Mouse (Mus musculus): ENCODE data around the gene Rnf207. TPM values are rescaled to one million over a fixed set of nuclear protein-coding genes. Genes with fewer than 3 reads are reported as not detected.

Gene Rnf207
- total and polyA plus RNA-seq, 3 experiments = 0.51 TPM; not detected in 2

Other genes with a start within 250 kb of the Rnf207 start
- 1.6 and 2.1 TPM in 2 replicates for gene Plekhg5, start 246.5 kb downstream of the Rnf207 start, total RNA-seq (2012; rRNA removed)
- gene Plekhg5, start 246.5 kb downstream of the Rnf207 start, total RNA-seq (2014; rRNA removed) = 0.05 and 0.09 TPM in 2 replicates
- gene Plekhg5, start 246.5 kb downstream of the Rnf207 start, polyA plus RNA-seq (2012; ENCODE audit: insufficient read length, low read depth) = 0.82 and 1.1 TPM in 2 replicates
- gene Tnfrsf25, start 203.1 kb downstream of the Rnf207 start, total RNA-seq (2012; rRNA removed) = 0.38 and 1.5 TPM in 2 replicates
- gene Tnfrsf25, start 203.1 kb downstream of the Rnf207 start, total RNA-seq (2014; rRNA removed) = not detected in 2 replicates
- gene Tnfrsf25, start 203.1 kb downstream of the Rnf207 start, polyA plus RNA-seq (2012; ENCODE audit: insufficient read length, low read depth) = not detected in 2 replicates
- 0.04 and 0.25 TPM in 2 replicates for gene Espn, start 166.6 kb downstream of the Rnf207 start, total RNA-seq (2012; rRNA removed)
- not detected in 2 replicates for gene Espn, start 166.6 kb downstream of the Rnf207 start, total RNA-seq (2014; rRNA removed)
- gene Espn, start 166.6 kb downstream of the Rnf207 start, polyA plus RNA-seq (2012; ENCODE audit: insufficient read length, low read depth) = 0.08 TPM in 1 of 2 replicates, not detected in the other
- gene Hes2, start 160.1 kb downstream of the Rnf207 start, total RNA-seq (2012; rRNA removed) = not detected in 2 replicates
- gene Hes2, start 160.1 kb downstream of the Rnf207 start, total RNA-seq (2014; rRNA removed) = not detected in 2 replicates
- gene Hes2, start 160.1 kb downstream of the Rnf207 start, polyA plus RNA-seq (2012; ENCODE audit: insufficient read length, low read depth) = not detected in 2 replicates
- 55.1 and 61.6 TPM in 2 replicates for gene Acot7, start 140.9 kb downstream of the Rnf207 start, total RNA-seq (2012; rRNA removed)
- 29.0 TPM in 2 replicates for gene Acot7, start 140.9 kb downstream of the Rnf207 start, total RNA-seq (2014; rRNA removed)
- 71.1 and 83.3 TPM in 2 replicates for gene Acot7, start 140.9 kb downstream of the Rnf207 start, polyA plus RNA-seq (2012; ENCODE audit: insufficient read length, low read depth)
- 0.21 and 0.30 TPM in 2 replicates for gene Gpr153, start 44.8 kb downstream of the Rnf207 start, total RNA-seq (2012; rRNA removed)
- gene Gpr153, start 44.8 kb downstream of the Rnf207 start, total RNA-seq (2014; rRNA removed) = 0.61 and 0.70 TPM in 2 replicates
- gene Gpr153, start 44.8 kb downstream of the Rnf207 start, polyA plus RNA-seq (2012; ENCODE audit: insufficient read length, low read depth) = 1.4 and 1.8 TPM in 2 replicates
- 0.13 and 0.21 TPM in 2 replicates for gene Hes3, start 27.3 kb downstream of the Rnf207 start, total RNA-seq (2012; rRNA removed)
- gene Hes3, start 27.3 kb downstream of the Rnf207 start, total RNA-seq (2014; rRNA removed) = not detected in 2 replicates
- gene Hes3, start 27.3 kb downstream of the Rnf207 start, polyA plus RNA-seq (2012; ENCODE audit: insufficient read length, low read depth) = 0.17 TPM in 1 of 2 replicates, not detected in the other
- 21.5 and 27.4 TPM in 2 replicates for gene Icmt, start 21.8 kb downstream of the Rnf207 start, total RNA-seq (2012; rRNA removed)
- gene Icmt, start 21.8 kb downstream of the Rnf207 start, total RNA-seq (2014; rRNA removed) = 17.8 and 18.5 TPM in 2 replicates
- 24.2 and 29.8 TPM in 2 replicates for gene Icmt, start 21.8 kb downstream of the Rnf207 start, polyA plus RNA-seq (2012; ENCODE audit: insufficient read length, low read depth)
- gene Rpl22, start 6.7 kb upstream of the Rnf207 start, total RNA-seq (2012; rRNA removed) = 1,590 and 1,720 TPM in 2 replicates
- gene Rpl22, start 6.7 kb upstream of the Rnf207 start, total RNA-seq (2014; rRNA removed) = 1,936 and 1,966 TPM in 2 replicates
- 1,935 and 2,300 TPM in 2 replicates for gene Rpl22, start 6.7 kb upstream of the Rnf207 start, polyA plus RNA-seq (2012; ENCODE audit: insufficient read length, low read depth)
- gene Chd5, start 19.7 kb upstream of the Rnf207 start, total RNA-seq (2012; rRNA removed) = 0.88 and 3.4 TPM in 2 replicates
- gene Chd5, start 19.7 kb upstream of the Rnf207 start, total RNA-seq (2014; rRNA removed) = 0.44 and 0.49 TPM in 2 replicates
- 1.2 and 2.7 TPM in 2 replicates for gene Chd5, start 19.7 kb upstream of the Rnf207 start, polyA plus RNA-seq (2012; ENCODE audit: insufficient read length, low read depth)
- gene Nphp4, start 157.7 kb upstream of the Rnf207 start, total RNA-seq (2012; rRNA removed) = 0.29 and 0.68 TPM in 2 replicates
- gene Nphp4, start 157.7 kb upstream of the Rnf207 start, total RNA-seq (2014; rRNA removed) = 0.15 TPM in 1 of 2 replicates, not detected in the other
- gene Nphp4, start 157.7 kb upstream of the Rnf207 start, polyA plus RNA-seq (2012; ENCODE audit: insufficient read length, low read depth) = 0.09 TPM in 1 of 2 replicates, not detected in the other
- 56.3 and 58.3 TPM in 2 replicates for gene Kcnab2, start 158.9 kb upstream of the Rnf207 start, total RNA-seq (2012; rRNA removed)
- gene Kcnab2, start 158.9 kb upstream of the Rnf207 start, total RNA-seq (2014; rRNA removed) = 35.3 and 35.7 TPM in 2 replicates
- 95.8 and 116 TPM in 2 replicates for gene Kcnab2, start 158.9 kb upstream of the Rnf207 start, polyA plus RNA-seq (2012; ENCODE audit: insufficient read length, low read depth)